In genomic region chr19:4192251-4192985, GRCm38 (mm10) we compare ENCODE assay signal across 8 mouse cellular contexts. TPM values are rescaled to one million over a fixed set of nuclear protein-coding genes. Genes with fewer than 3 reads are reported as not detected.
A peak's percentile ranks its signal among the peaks of the same experiment; 100 is the strongest.
DNase-seq lines count a peak whose midpoint lies in the region; ATAC-seq and TF ChIP-seq lines count a peak whose summit lies in the region.

No protein-coding gene starts in this region.

- peaks cover 10% of the 10 kb centered on the region for H3K4me1 ChIP-seq in lung, adult 2 months (ENCODE audit: control insufficient read depth, insufficient read depth, low read length)
- H3K4me1 ChIP-seq in hindbrain, embryonic 10.5 days (replicated peaks), result peaks cover 43% of the 10 kb centered on the region
- H3K4me1 ChIP-seq in midbrain, embryonic 12.5 days, result peaks cover 32% of the 10 kb centered on the region

- TF ChIP-seq POLR2A in lung, adult 2 months (IDR thresholded peaks at IDR 0.05; ENCODE audit: borderline replicate concordance, extremely low read depth, low read depth, low read length), result no peak
- TF ChIP-seq POLR2A in brain, embryonic 14.5 days (IDR thresholded peaks at IDR 0.05; ENCODE audit: borderline replicate concordance, extremely low read depth, insufficient read depth, insufficient read length, poor library complexity, severe bottlenecking), result no peak

- peak overlapping the region; percentile 98 for H3K9ac ChIP-seq in midbrain, embryonic 12.5 days (replicated peaks)

- H3K9me3 ChIP-seq in hindbrain, embryonic 10.5 days, result no peaks in the 10 kb centered on the region
- H3K9me3 ChIP-seq in midbrain, embryonic 12.5 days, result no peaks in the 10 kb centered on the region

- peak; percentile 10 for ATAC-seq in midbrain, embryonic 12.5 days (ENCODE audit: low FRiP score, low read depth)

- no peak for TF ChIP-seq CTCF in lung, adult 2 months (IDR thresholded peaks at IDR 0.05; ENCODE audit: insufficient read depth, low read length)
- no peak for TF ChIP-seq CTCF in brain, embryonic 14.5 days (IDR thresholded peaks at IDR 0.05; ENCODE audit: borderline replicate concordance, extremely low read depth, insufficient read depth, insufficient read length)

- peak overlapping the region; percentile 97 for H3K27ac ChIP-seq in hindbrain, embryonic 10.5 days
- H3K27ac ChIP-seq in midbrain, embryonic 12.5 days (replicated peaks), result peak overlapping the region; percentile 90

- peaks cover 46% of the 10 kb centered on the region for H3K36me3 ChIP-seq in hindbrain, embryonic 10.5 days
- H3K36me3 ChIP-seq in midbrain, embryonic 12.5 days, result peaks cover 43% of the 10 kb centered on the region

- H3K4me3 ChIP-seq in lung, adult 2 months (replicated peaks; ENCODE audit: extremely low read depth, low read depth, low read length), result peak overlapping the region; percentile 93
- peak overlapping the region; percentile 95 for H3K4me3 ChIP-seq in hindbrain, embryonic 10.5 days
- H3K4me3 ChIP-seq in midbrain, embryonic 12.5 days, result peak overlapping the region; percentile 97

- DNase-seq in lung, adult 2 months, result no peak
- no peak for DNase-seq in lung, adult 18-20 months
- DNase-seq in brain, embryonic 14.5 days (ENCODE audit: low read depth), result peak; percentile 48
- no peak for DNase-seq in hindbrain, embryonic 10.5 days (ENCODE audit: low spot score)
- no peak for DNase-seq in gastrocnemius, adult 8-10 months (ENCODE audit: low spot score in 2 of 2)
- no peak for DNase-seq in cerebellum, postnatal 36 days
- DNase-seq in testis, postnatal 14 days (ENCODE audit: low spot score), result no peak

- H3K4me2 ChIP-seq in midbrain, embryonic 12.5 days (replicated peaks), result peak overlapping the region; percentile 90

- H3K27me3 ChIP-seq in hindbrain, embryonic 10.5 days (ENCODE audit: insufficient read depth, poor library complexity, severe bottlenecking), result no peaks in the 10 kb centered on the region
- H3K27me3 ChIP-seq in midbrain, embryonic 12.5 days, result no peaks in the 10 kb centered on the region

- under 1% methylated on average over 52 of the region's 52 CpGs for WGBS in lung, adult 2 months
- WGBS in hindbrain, embryonic 10.5 days, result 1% methylated on average over 52 of the region's 52 CpGs
- WGBS in midbrain, embryonic 12.5 days, result under 1% methylated on average over 39 of the region's 52 CpGs

RNA-seq across cellular contexts. Expression of gene Ppp1ca, which starts 0.6 kb away (rescaled TPM):
- 373 and 384 TPM in 2 replicates for polyA plus RNA-seq in lung, adult 2 months (2012; rRNA removed)
- polyA plus RNA-seq in brain, embryonic 14.5 days (2012; rRNA removed), result 426 and 472 TPM in 2 replicates
- 1,005 and 1,038 TPM in 2 replicates for polyA plus RNA-seq in hindbrain, embryonic 10.5 days (2016; fragmentation: Nextera tagmentation; extraction: Ambion mirVana)
- 709 and 733 TPM in 2 replicates for polyA plus RNA-seq in midbrain, embryonic 12.5 days (2016; fragmentation: Nextera tagmentation; extraction: Ambion mirVana)
- 100 to 1,000 TPM; 198 to 243 (median 235) TPM for total RNA-seq in gastrocnemius, adult 8-10 months (2022)

RNA-seq across cellular contexts. Expression of gene Tbc1d10c, which starts 1.3 kb away (rescaled TPM):
- 23.6 and 24.2 TPM in 2 replicates for polyA plus RNA-seq in lung, adult 2 months (2012; rRNA removed)
- polyA plus RNA-seq in brain, embryonic 14.5 days (2012; rRNA removed), result 1.8 and 2.2 TPM in 2 replicates
- polyA plus RNA-seq in hindbrain, embryonic 10.5 days (2016; fragmentation: Nextera tagmentation; extraction: Ambion mirVana), result 0.85 and 1.2 TPM in 2 replicates
- polyA plus RNA-seq in midbrain, embryonic 12.5 days (2016; fragmentation: Nextera tagmentation; extraction: Ambion mirVana), result 0.73 and 0.86 TPM in 2 replicates
- 1 to 10 TPM; 6.6 to 8.6 (median 7.9) TPM for total RNA-seq in gastrocnemius, adult 8-10 months (2022)

RNA-seq across cellular contexts. Expression of gene Rad9a, which starts 9.0 kb away (rescaled TPM):
- polyA plus RNA-seq in lung, adult 2 months (2012; rRNA removed), result 32.3 and 36.9 TPM in 2 replicates
- polyA plus RNA-seq in brain, embryonic 14.5 days (2012; rRNA removed), result 32.7 and 49.1 TPM in 2 replicates
- polyA plus RNA-seq in hindbrain, embryonic 10.5 days (2016; fragmentation: Nextera tagmentation; extraction: Ambion mirVana), result 53.0 and 53.9 TPM in 2 replicates
- polyA plus RNA-seq in midbrain, embryonic 12.5 days (2016; fragmentation: Nextera tagmentation; extraction: Ambion mirVana), result 35.0 and 41.5 TPM in 2 replicates
- 1 to 10 TPM; 1.7 to 3.6 (median 2.3) TPM for total RNA-seq in gastrocnemius, adult 8-10 months (2022)

RNA-seq across cellular contexts. Expression of gene Carns1, which starts 17.1 kb away (rescaled TPM):
- polyA plus RNA-seq in lung, adult 2 months (2012; rRNA removed), result 7.9 and 14.4 TPM in 2 replicates
- 4.1 and 4.3 TPM in 2 replicates for polyA plus RNA-seq in brain, embryonic 14.5 days (2012; rRNA removed)
- 3.5 and 3.9 TPM in 2 replicates for polyA plus RNA-seq in hindbrain, embryonic 10.5 days (2016; fragmentation: Nextera tagmentation; extraction: Ambion mirVana)
- 3.8 and 4.2 TPM in 2 replicates for polyA plus RNA-seq in midbrain, embryonic 12.5 days (2016; fragmentation: Nextera tagmentation; extraction: Ambion mirVana)
- total RNA-seq in gastrocnemius, adult 8-10 months (2022), result 10 to 100 TPM; 23.8 to 33.0 (median 24.9) TPM

RNA-seq across cellular contexts. Expression of gene Clcf1, which starts 21.6 kb away (rescaled TPM):
- 34.0 and 42.0 TPM in 2 replicates for polyA plus RNA-seq in lung, adult 2 months (2012; rRNA removed)
- polyA plus RNA-seq in brain, embryonic 14.5 days (2012; rRNA removed), result 2.3 and 3.7 TPM in 2 replicates
- polyA plus RNA-seq in hindbrain, embryonic 10.5 days (2016; fragmentation: Nextera tagmentation; extraction: Ambion mirVana), result 0.87 and 1.2 TPM in 2 replicates
- 0.48 and 0.94 TPM in 2 replicates for polyA plus RNA-seq in midbrain, embryonic 12.5 days (2016; fragmentation: Nextera tagmentation; extraction: Ambion mirVana)
- total RNA-seq in gastrocnemius, adult 8-10 months (2022), result under 1 TPM in 3 of 4 experiments, not detected in 1; 0.20 to 0.43 (median 0.22) TPM
